Mouse (Mus musculus): ENCODE results near the gene Hbb-bh2.
"Not testable (repeated sequence)": the region's sequence is repeated elsewhere in the genome, so short reads cannot be mapped to it uniquely, and the experiment has no call there.

Gene Hbb-bh2

GRCm38 (mm10) chr7:103812174-103812573, 28.1 kb downstream of the Hbb-bh2 start:
- no peak for DNase-seq (ENCODE audit: low spot score in 2 of 2)

GRCm38 (mm10) chr7:103811223-103811845, 29.0 kb downstream of the Hbb-bh2 start:
- no peak for DNase-seq (ENCODE audit: low spot score in 2 of 2)

GRCm38 (mm10) chr7:103810746-103811145, 29.6 kb downstream of the Hbb-bh2 start:
- no peak for DNase-seq (ENCODE audit: low spot score in 2 of 2)

GRCm38 (mm10) chr7:103810296-103810695, 30.0 kb downstream of the Hbb-bh2 start:
- no peak for DNase-seq (ENCODE audit: low spot score in 2 of 2)

- DNase-seq (ENCODE audit: low spot score in 2 of 2): no peak
These were observed 30.5 kb downstream of the Hbb-bh2 start for GRCm38 (mm10) chr7:103809801-103810155.

- DNase-seq (ENCODE audit: low spot score in 2 of 2): no peak
These were observed 31.1 kb downstream of the Hbb-bh2 start for GRCm38 (mm10) chr7:103808971-103809800.

GRCm38 (mm10) chr7:103808120-103808519, 32.2 kb downstream of the Hbb-bh2 start:
- DNase-seq (ENCODE audit: low spot score in 2 of 2): not testable (repeated sequence)

GRCm38 (mm10) chr7:103806856-103807255, 33.5 kb downstream of the Hbb-bh2 start:
- DNase-seq (ENCODE audit: low spot score in 2 of 2): peak in 1 of 2 experiments; percentile 31

- DNase-seq (ENCODE audit: low spot score in 2 of 2): no peak
These were observed 47.5 kb downstream of the Hbb-bh2 start for GRCm38 (mm10) chr7:103792669-103793388.

GRCm38 (mm10) chr7:103791721-103792120, 48.6 kb downstream of the Hbb-bh2 start, which contains the start of gene Olfr67:
Gene Olfr67 (minus strand): TSS chr7:103791821.
- DNase-seq (ENCODE audit: low spot score in 2 of 2): no peak
